ENCODE assay signal across 12 mouse cellular contexts in the genomic region with DNA sequence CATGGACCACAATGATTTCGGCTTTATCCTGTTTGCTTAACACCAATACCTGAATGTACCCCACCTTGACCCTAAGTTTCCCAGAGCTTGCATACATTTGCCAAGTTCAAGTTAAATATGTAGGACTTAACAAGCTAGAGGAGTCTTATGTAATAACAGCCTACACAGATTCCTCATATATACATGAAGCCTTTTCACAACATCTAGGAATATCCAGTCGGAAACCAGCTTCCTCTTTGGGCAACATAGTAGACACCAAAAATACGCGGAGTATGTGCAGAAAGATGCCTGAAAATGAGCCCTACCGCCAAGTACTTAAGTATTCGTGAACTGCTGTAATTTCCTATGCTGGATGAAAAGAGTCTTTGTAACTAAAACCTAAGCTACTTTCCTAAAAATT. TPM values are rescaled to one million over a fixed set of nuclear protein-coding genes. Genes with fewer than 3 reads are reported as not detected.
"Had no signal": no experiment of that assay in that cellular context is flagged by ENCODE, and none has a peak within 500 bp of the region (broad histone marks: within the 10 kb centered on the region; RNA-seq: fewer than 3 reads in every experiment).

No protein-coding gene starts in this region.

- ATAC-seq: liver, postnatal 0 days; lung, postnatal 0 days; midbrain, embryonic 13.5 days; midbrain, embryonic 15.5 days had no signal

- DNase-seq: liver, postnatal 0 days; lung, adult 2 months; lung, postnatal 14 days; lung, postnatal 36 days; thymus, adult 2 months; thymus, postnatal 25 days; thymus, postnatal 4 days had no signal

RNA-seq across cellular contexts. Expression of gene Cd8a, which starts 52.5 kb away (rescaled TPM):
- total RNA-seq: megakaryocyte progenitor cell, adult 5-6 weeks; midbrain, postnatal 0 days had no signal
